Mouse (Mus musculus) MEL (cell line): ENCODE results near the gene Osbp. TPM values are rescaled to one million over a fixed set of nuclear protein-coding genes. Genes with fewer than 3 reads are reported as not detected.

Experiments
- DNase-seq: peaks from one replicate; pipeline ENCODE4 v3.0.0; 2011; ENCODE audit warnings: low read depth, low spot score
- H3K27ac ChIP-seq: 2 replicates; pipeline ENCODE4 v1.5.1; 2012; ENCODE audit warnings: low read depth, mild to moderate bottlenecking, control low read depth, low read length, moderate library complexity; ENCODE audit not compliant: control insufficient read depth
- H3K27me3 ChIP-seq, 2 experiments: fragments of 150-350 bp in 1 of 2; sonication (generic) in 1 of 2; 2 replicates each; pipeline ENCODE4 v1.6.1; 2012; ENCODE audit warnings: low read length in 2 of 2, mild to moderate bottlenecking in 2 of 2, improper control_type of control experiment in 1 of 2, moderate library complexity in 1 of 2; ENCODE audit not compliant: insufficient read depth in 2 of 2, control insufficient read depth in 1 of 2
- H3K36me3 ChIP-seq, 2 experiments: 2 replicates each; pipeline ENCODE4 v1.6.1; 2012 to 2014; ENCODE audit warnings: low read length in 2 of 2, improper control_type of control experiment in 1 of 2, inconsistent platforms in 1 of 2, mild to moderate bottlenecking in 1 of 2; ENCODE audit not compliant: insufficient read depth in 2 of 2, control insufficient read depth in 1 of 2
- H3K4me1 ChIP-seq, 2 experiments: fragments of 150-350 bp in 1 of 2; sonication (generic) in 1 of 2; 2 replicates each; pipeline ENCODE4 v1.6.1; 2012; ENCODE audit warnings: low read length in 2 of 2, improper control_type of control experiment in 1 of 2, mild to moderate bottlenecking in 1 of 2; ENCODE audit not compliant: insufficient read depth in 2 of 2, control insufficient read depth in 1 of 2
- H3K4me3 ChIP-seq, 2 experiments: fragments of 150-350 bp in 1 of 2; sonication (generic) in 1 of 2; 2 replicates each; pipeline ENCODE4 v1.5.1; 2012; ENCODE audit warnings: low read depth in 2 of 2, low read length in 2 of 2, mild to moderate bottlenecking in 2 of 2, moderate library complexity in 2 of 2, control low read depth in 1 of 2, improper control_type of control experiment in 1 of 2; ENCODE audit not compliant: control insufficient read depth in 1 of 2, insufficient read depth in 1 of 2
- H3K79me2 ChIP-seq: 2 replicates; pipeline ENCODE4 v1.6.1; 2012; ENCODE audit warnings: mild to moderate bottlenecking, low read length, moderate library complexity; ENCODE audit not compliant: control insufficient read depth, poor library complexity, insufficient read depth
- H3K9ac ChIP-seq: 2 replicates; pipeline ENCODE4 v1.6.1; 2012; ENCODE audit warnings: low read depth, mild to moderate bottlenecking, control low read depth, low read length, moderate library complexity; ENCODE audit not compliant: control insufficient read depth, poor library complexity, severe bottlenecking
- H3K9me3 ChIP-seq: fragments of 150-350 bp; sonication (generic); replicated peaks from 2 replicates; pipeline ENCODE4 v1.6.1; 2012; ENCODE audit warnings: mild to moderate bottlenecking, low read length, improper control_type of control experiment, moderate library complexity; ENCODE audit not compliant: insufficient read depth
- CHD1 ChIP-seq: IDR thresholded peaks from 2 replicates; pipeline ENCODE4 v1.6.1; 2012; ENCODE audit warnings: low read depth, mild to moderate bottlenecking, inconsistent platforms, low read length, improper control_type of control experiment
- CHD2 ChIP-seq: IDR thresholded peaks from 2 replicates; pipeline ENCODE4 v1.6.1; 2011; ENCODE audit warnings: low read length, improper control_type of control experiment
- E2F4 ChIP-seq: IDR thresholded peaks from 2 replicates; pipeline ENCODE4 v1.6.1; 2011; ENCODE audit warnings: low read depth, low read length, improper control_type of control experiment, borderline replicate concordance
- ELF1 ChIP-seq: IDR thresholded peaks from 2 replicates; pipeline ENCODE4 v1.6.1; 2014; ENCODE audit warnings: low read depth, mild to moderate bottlenecking, inconsistent platforms, low read length, improper control_type of control experiment, moderate library complexity
- EP300 ChIP-seq, 2 experiments: IDR thresholded peaks; 2 replicates each; pipeline ENCODE4 v1.6.1; 2011; ENCODE audit warnings: improper control_type of control experiment in 2 of 2, low read length in 2 of 2, low read depth in 1 of 2, mild to moderate bottlenecking in 1 of 2
- ETS1 ChIP-seq: IDR thresholded peaks from 2 replicates; pipeline ENCODE4 v1.6.1; 2012; ENCODE audit warnings: low read depth, mild to moderate bottlenecking, inconsistent platforms, low read length, improper control_type of control experiment, moderate library complexity
- HCFC1 ChIP-seq: IDR thresholded peaks from 2 replicates; pipeline ENCODE4 v1.6.1; 2012; ENCODE audit warnings: low read depth, mild to moderate bottlenecking, inconsistent platforms, low read length, improper control_type of control experiment, moderate library complexity
- KAT2A ChIP-seq: conservative IDR thresholded peaks from 2 replicates; pipeline ENCODE4 v1.6.1; 2012; ENCODE audit warnings: low read depth, low read length, improper control_type of control experiment, inconsistent platforms
- MAX ChIP-seq: IDR thresholded peaks from 2 replicates; pipeline ENCODE4 v1.6.1; 2011; ENCODE audit warnings: low read length, improper control_type of control experiment
- MEF2A ChIP-seq: IDR thresholded peaks from 2 replicates; pipeline ENCODE4 v1.6.1; 2014; ENCODE audit warnings: low read depth, mild to moderate bottlenecking, inconsistent platforms, low read length, improper control_type of control experiment; ENCODE audit not compliant: poor library complexity, insufficient replicate concordance, severe bottlenecking; ENCODE audit errors: extremely low read depth
- MXI1 ChIP-seq: IDR thresholded peaks from 2 replicates; pipeline ENCODE4 v1.6.1; 2011; ENCODE audit warnings: mild to moderate bottlenecking, low read depth, low read length, improper control_type of control experiment
- MYC ChIP-seq: IDR thresholded peaks from 2 replicates; pipeline ENCODE4 v1.6.1; 2011; ENCODE audit warnings: low read depth, mild to moderate bottlenecking, low read length, improper control_type of control experiment, moderate library complexity
- NELFE ChIP-seq: IDR thresholded peaks from 2 replicates; pipeline ENCODE4 v1.6.1; 2011; ENCODE audit warnings: low read depth, low read length, improper control_type of control experiment
- POLR2A ChIP-seq, 2 experiments: IDR thresholded peaks; 2 replicates each; pipeline ENCODE4 v1.6.1; 2011 to 2012; ENCODE audit warnings: low read length in 2 of 2, mild to moderate bottlenecking in 2 of 2, control low read depth in 1 of 2, improper control_type of control experiment in 1 of 2, low read depth in 1 of 2, moderate library complexity in 1 of 2; ENCODE audit not compliant: control insufficient read depth in 1 of 2, insufficient read depth in 1 of 2, poor library complexity in 1 of 2
- POLR2AphosphoS2 ChIP-seq: IDR thresholded peaks from 2 replicates; pipeline ENCODE4 v1.6.1; 2011; ENCODE audit warnings: low read length, improper control_type of control experiment
- POLR2AphosphoS5 ChIP-seq: IDR thresholded peaks from 2 replicates; pipeline ENCODE4 v1.6.1; 2012; ENCODE audit warnings: low read depth, borderline replicate concordance, mild to moderate bottlenecking, inconsistent platforms, low read length, moderate library complexity, mixed read lengths
- SIN3A ChIP-seq: IDR thresholded peaks from 2 replicates; pipeline ENCODE4 v1.6.1; 2012; ENCODE audit warnings: low read length, improper control_type of control experiment, inconsistent platforms
- TAL1 ChIP-seq: IDR thresholded peaks from 2 replicates; pipeline ENCODE4 v1.6.1; 2012; ENCODE audit warnings: mild to moderate bottlenecking, inconsistent platforms, low read length, moderate library complexity, mixed read lengths
- TBP ChIP-seq: IDR thresholded peaks from 2 replicates; pipeline ENCODE4 v1.8.0; 2011; ENCODE audit warnings: low read depth, low read length, improper control_type of control experiment
- TCF12 ChIP-seq: IDR thresholded peaks from 2 replicates; pipeline ENCODE4 v1.6.1; 2014; ENCODE audit warnings: low read depth, mild to moderate bottlenecking, inconsistent platforms, low read length, improper control_type of control experiment, moderate library complexity
- USF1 ChIP-seq: IDR thresholded peaks from 2 replicates; pipeline ENCODE4 v1.6.1; 2014; ENCODE audit warnings: low read depth, mild to moderate bottlenecking, inconsistent platforms, low read length, improper control_type of control experiment, moderate library complexity
- ZC3H11A ChIP-seq: IDR thresholded peaks from 2 replicates; pipeline ENCODE4 v1.6.1; 2012; ENCODE audit warnings: low read depth, mild to moderate bottlenecking, inconsistent platforms, low read length, improper control_type of control experiment
- ZNF384 ChIP-seq: IDR thresholded peaks from 2 replicates; pipeline ENCODE4 v1.6.1; 2012; ENCODE audit warnings: low read depth, mild to moderate bottlenecking, inconsistent platforms, low read length, improper control_type of control experiment
- polyA plus RNA-seq, 2 experiments: library from polyadenylated mRNA; stranded (reverse) in 1 of 2; unstranded in 1 of 2; fragments of >175 nt in 1 of 2; fragments of >200 nt in 1 of 2; gene quantifications; 2 replicates each; pipeline versions ENCODE4 v1.2.1 to v1.2.4; 2012; ENCODE audit warnings: low replicate concordance in 2 of 2, low read depth in 1 of 2; ENCODE audit not compliant: insufficient read length in 2 of 2, insufficient read depth in 1 of 2, missing spikeins in 1 of 2
- total RNA-seq: library from RNA; depleted of rRNA; stranded (reverse); fragments of 300-350 nt; gene quantifications from 2 replicates; pipeline ENCODE4 v1.2.3, GENCODE M21; 2012

Osbp gene
- total and polyA plus RNA-seq, 3 experiments: 16.5 to 64.6 (median 38.8) TPM

- 0 out of 2 replicates have a peak, but pooled peaks have one; percentile 45 for TF ChIP-seq MYC
- 0 out of 2 replicates have a peak, but pooled peaks have one; percentile 24 for TF ChIP-seq ELF1
- peak; percentile 96 for TF ChIP-seq MXI1
- TF ChIP-seq MAX: peak; percentile 79
- TF ChIP-seq SIN3A: peak; percentile 83; the same call in 1 of the 2 replicates
- peak; percentile 31; the same call in 1 of the 2 replicates for TF ChIP-seq USF1
- TF ChIP-seq HCFC1: peak; percentile 25; the same call in 1 of the 2 replicates
- 0 out of 4 replicates have a peak, but pooled peaks of 1 of the 2 experiments have one; percentile 5 for TF ChIP-seq POLR2A (IDR thresholded peaks at IDR 0.05; ENCODE audit: control insufficient read depth in 1 of 2, insufficient read depth in 1 of 2, low read depth in 1 of 2, low read length in 2 of 2, poor library complexity in 1 of 2)
- TF ChIP-seq TCF12: no peak
- TF ChIP-seq E2F4: no peak
- no peak for TF ChIP-seq CHD2
- no peak for TF ChIP-seq ZNF384
- no peak for TF ChIP-seq ZC3H11A
- 0 out of 2 replicates have a peak, but pooled peaks have one; percentile 41 for TF ChIP-seq POLR2AphosphoS2
- peaks cover 31% of the 10 kb centered on the region for H3K79me2 ChIP-seq
- H3K9me3 ChIP-seq: no peaks in the 10 kb centered on the region
- peaks cover 3 to 11% of the 10 kb centered on the region in 2 experiments for H3K36me3 ChIP-seq
- no peaks in the 10 kb centered on the region for H3K27me3 ChIP-seq
- no peak overlapping the region for H3K27ac ChIP-seq
- DNase-seq: peak; percentile 65
- H3K4me3 ChIP-seq: peak overlapping the region; percentile 82 to 98
- peaks cover 0 to 11% of the 10 kb centered on the region in 2 experiments; a peak in 2 of 4 replicates for H3K4me1 ChIP-seq
- peak overlapping the region; percentile 91 for H3K9ac ChIP-seq
Measured at GRCm38 (mm10) chr19:11966201-11966636, 478 bp downstream of the Osbp start.

- Histone ChIP-seq H3K27ac (no peak overlapping the region), H3K27me3 (no peaks in the 10 kb centered on the region), H3K9ac (no peak overlapping the region), H3K36me3 (peaks cover 5 to 11% of the 10 kb centered on the region in 2 experiments), H3K4me3 (no peak overlapping the region), H3K4me1 (peaks cover 0 to 11% of the 10 kb centered on the region in 2 experiments; a peak in 2 of 4 replicates), H3K9me3 (no peaks in the 10 kb centered on the region), H3K79me2 (peaks cover 31% of the 10 kb centered on the region)
- DNase-seq: no peak
- no peak for TF ChIP-seq MEF2A
- TF ChIP-seq MXI1: no peak
- no peak for TF ChIP-seq KAT2A
- TF ChIP-seq TBP: no peak
- TF ChIP-seq EP300 (IDR thresholded peaks at IDR 0.05; ENCODE audit: low read depth in 1 of 2, low read length in 2 of 2): no peak
- TF ChIP-seq ETS1: no peak
- TF ChIP-seq POLR2A (IDR thresholded peaks at IDR 0.05; ENCODE audit: control insufficient read depth in 1 of 2, insufficient read depth in 1 of 2, low read depth in 1 of 2, low read length in 2 of 2, poor library complexity in 1 of 2): no peak
- TF ChIP-seq NELFE: no peak
- no peak for TF ChIP-seq USF1
- no peak for TF ChIP-seq CHD1
- TF ChIP-seq HCFC1: no peak
- TF ChIP-seq POLR2AphosphoS5: no peak
- no peak for TF ChIP-seq MYC
- TF ChIP-seq ELF1: no peak
- no peak for TF ChIP-seq TCF12
- no peak for TF ChIP-seq TAL1
Measured at GRCm38 (mm10) chr19:11969155-11970050, 3.7 kb downstream of the Osbp start.
